Mouse (Mus musculus) skeletal muscle tissue, adult 2 months (tissue): ENCODE measurements around the gene Naa40.

Source experiments
- DNase-seq: peaks from one replicate; pipeline ENCODE4 v3.0.0-alpha.2; 2012; ENCODE audit warnings: low read depth, low spot score

Gene Naa40

GRCm38 (mm10) chr19:7240782-7241690, at the start of gene Naa40:
TSS of gene Naa40 (minus strand) at chr19:7241183.
- DNase-seq: peak; percentile 94

DNA sequence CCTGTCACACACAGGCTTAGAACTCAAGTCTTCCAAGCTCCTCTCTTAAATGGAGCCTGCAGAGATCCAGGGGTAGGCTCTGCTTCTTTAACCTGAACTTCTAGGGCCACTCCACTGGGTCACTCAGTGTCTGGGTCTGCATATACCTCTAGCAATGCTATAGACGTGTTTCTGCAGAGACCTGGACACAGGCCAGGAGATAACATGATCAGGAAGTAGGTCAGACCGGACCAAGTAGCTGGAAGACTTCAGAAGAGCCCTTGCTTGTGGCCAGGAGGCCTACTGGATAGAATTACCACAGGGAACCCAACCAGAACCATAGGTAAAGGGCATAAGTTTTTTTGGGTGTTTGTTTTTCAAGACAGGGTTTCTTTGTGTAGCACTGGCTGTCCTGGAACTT, 48.8 kb upstream of the Naa40 start:
- no peak for DNase-seq

DNA sequence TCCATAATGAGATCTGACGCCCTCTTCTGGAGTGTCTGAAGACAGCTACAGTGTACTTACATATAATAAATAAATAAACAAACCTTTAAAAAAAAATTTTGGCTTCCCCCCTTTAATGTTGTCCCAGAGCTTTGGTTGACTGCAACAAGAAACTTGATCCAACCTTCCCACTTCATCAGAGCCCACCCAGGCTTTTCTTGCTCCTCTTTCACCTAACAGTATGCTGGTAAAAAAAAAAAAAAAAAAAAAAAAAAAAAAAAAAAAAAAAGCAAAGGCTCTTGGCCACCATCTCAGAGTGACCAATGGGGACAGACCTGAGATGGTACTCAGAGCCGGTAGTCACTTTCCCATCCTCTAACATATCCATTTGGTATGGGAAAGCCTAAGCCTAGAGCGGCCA, 47.3 kb upstream of the Naa40 start:
- no peak for DNase-seq

GRCm38 (mm10) chr19:7286563-7287315, 45.8 kb upstream of the Naa40 start:
- DNase-seq: no peak

DNA sequence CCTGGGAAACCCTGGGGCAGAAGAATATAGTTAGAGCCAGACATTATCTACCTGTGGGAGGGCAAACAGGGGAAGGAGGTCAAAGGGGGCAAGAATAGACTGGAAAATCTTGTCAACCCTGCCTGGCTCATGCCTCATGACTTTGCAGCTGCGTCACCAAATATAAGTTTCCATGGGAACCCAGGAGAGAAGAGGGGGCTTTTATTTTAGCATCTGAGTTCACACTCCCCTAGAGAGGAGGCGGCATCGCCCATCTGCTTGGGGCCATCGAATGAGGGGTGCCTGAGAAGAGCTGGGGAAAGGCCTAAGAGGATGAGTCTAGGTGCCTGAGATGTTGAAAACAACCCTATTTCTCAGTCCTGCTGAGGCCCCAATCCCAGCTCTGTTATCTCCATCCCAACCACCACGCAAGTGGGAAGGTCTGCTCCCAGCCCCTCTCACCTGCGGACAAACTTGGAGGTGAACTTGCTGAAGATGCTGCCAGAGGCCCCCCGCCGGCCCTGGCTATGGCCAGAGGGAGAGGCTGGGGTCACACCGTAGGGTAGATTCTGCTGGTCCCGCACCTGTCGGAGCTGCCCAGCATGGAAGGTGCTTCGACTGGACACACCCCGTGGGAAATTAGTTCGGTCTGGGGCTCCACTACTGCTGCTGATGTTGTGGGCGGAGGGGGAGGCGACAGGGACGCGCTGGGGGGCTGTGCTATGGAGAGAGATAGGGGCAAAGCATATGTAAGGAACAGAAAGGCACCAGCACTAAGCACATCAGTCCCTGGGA, 39.8 kb upstream of the Naa40 start:
- DNase-seq: no peak

DNA sequence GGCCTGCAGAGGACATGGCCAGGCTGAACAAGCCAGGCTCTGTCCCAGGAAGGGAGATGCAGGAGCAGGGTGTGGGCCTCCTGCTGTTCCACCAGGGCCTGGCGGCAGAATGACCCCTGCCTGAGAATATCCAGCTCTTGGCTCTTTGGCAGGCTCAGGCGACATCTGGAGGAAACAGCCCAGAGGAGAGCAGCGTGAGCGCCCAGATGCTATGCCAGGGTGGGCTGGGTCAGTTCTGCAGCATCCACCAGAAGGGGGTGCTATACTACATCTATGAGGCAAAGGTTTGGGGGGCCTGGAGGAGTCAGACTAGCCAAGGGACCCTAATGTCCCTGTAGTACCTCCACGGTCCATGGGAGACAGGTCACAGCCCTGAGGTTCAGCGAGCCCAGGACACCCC, 38.1 kb upstream of the Naa40 start:
- DNase-seq: no peak

DNA sequence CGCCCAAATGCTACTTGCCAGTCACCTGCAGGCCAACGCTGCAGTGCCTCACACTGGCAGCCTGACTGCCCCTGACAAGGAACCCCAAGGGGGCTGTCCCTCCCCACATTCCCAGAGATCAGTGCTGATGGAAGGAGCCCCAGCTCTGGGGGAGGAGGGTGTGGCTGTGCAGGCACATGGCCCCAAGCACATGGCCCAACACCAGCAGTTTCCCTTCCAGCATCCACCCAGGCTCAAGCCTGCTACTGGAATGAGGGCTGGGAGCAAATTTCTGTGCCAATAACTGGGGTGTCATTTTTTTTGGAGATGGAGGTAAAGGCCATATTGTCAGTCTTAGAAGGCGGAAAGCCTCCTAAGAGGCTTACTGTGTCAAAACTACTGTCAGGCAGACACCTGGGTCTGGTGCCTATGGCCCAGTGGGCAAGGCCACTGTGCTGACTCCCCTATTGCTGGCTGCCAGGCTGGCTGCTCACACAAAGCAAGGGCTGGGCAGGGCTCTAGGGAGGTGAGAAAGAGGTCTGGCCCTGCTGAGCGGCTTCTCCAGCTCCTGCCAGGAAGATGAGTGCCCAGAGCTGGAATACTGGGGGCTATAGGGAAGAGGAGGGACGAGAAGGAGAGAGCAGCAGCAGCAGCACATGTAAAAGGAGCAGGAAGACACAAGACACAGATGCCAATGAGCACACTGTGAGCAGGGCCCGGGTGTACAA, 37.4 kb upstream of the Naa40 start:
- no peak for DNase-seq

DNA sequence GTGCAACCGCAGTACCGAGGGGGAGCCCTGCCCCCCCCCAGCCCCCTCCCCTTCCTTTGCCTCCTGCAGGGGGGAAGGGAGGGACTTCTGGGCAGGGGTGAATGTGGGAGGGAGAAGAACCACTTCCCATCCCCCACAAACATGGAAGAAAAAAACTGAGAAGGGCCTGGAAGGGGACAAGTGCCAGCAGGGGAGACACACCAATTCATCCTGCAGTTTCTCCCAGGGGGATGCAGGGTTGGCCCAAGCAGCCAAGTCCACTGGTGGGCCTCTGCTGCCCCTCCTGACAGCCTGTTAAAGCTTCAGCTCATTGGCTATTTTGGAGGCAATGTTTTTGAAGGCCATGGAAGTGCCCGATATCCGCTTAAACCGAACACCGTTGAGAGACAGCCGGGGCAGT, 35.8 kb upstream of the Naa40 start:
- DNase-seq: no peak

GRCm38 (mm10) chr19:7276053-7276659, 35.2 kb upstream of the Naa40 start:
- no peak for DNase-seq

GRCm38 (mm10) chr19:7275131-7275789, 34.3 kb upstream of the Naa40 start:
- no peak for DNase-seq

DNA sequence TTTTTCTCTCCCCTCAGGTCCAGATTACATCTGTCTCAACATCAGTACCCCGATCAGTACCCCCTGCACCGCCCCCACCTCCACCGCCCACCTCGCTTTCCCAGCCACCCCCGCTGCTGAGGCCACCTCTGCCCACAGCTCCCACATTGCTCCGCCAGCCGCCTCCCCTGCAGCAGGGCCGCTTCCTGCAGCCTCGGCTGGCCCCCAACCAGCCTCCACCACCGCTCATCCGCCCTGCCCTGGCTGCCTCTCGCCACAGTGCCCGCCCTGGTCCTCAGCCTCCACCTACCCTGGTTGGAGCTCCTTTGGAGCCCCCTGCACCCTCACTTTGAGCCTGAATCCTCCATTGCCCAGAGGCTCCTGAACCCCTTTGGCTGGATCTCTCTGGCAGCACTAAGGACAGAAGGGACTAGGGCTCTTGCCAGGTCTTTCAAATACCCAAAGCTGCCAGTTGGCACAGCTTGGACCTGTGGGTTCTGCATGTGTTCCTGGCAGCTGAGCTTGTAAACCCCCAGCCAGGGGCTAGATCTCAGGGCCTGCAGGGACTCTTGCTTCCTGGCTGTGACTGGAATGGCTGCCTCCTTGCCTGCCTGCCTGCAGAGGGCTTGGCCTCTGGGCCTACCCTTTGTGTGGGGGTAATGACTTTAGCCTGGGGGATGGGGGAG, 33.5 kb upstream of the Naa40 start:
- no peak for DNase-seq

GRCm38 (mm10) chr19:7273486-7273885, 32.5 kb upstream of the Naa40 start:
- no peak for DNase-seq

DNA sequence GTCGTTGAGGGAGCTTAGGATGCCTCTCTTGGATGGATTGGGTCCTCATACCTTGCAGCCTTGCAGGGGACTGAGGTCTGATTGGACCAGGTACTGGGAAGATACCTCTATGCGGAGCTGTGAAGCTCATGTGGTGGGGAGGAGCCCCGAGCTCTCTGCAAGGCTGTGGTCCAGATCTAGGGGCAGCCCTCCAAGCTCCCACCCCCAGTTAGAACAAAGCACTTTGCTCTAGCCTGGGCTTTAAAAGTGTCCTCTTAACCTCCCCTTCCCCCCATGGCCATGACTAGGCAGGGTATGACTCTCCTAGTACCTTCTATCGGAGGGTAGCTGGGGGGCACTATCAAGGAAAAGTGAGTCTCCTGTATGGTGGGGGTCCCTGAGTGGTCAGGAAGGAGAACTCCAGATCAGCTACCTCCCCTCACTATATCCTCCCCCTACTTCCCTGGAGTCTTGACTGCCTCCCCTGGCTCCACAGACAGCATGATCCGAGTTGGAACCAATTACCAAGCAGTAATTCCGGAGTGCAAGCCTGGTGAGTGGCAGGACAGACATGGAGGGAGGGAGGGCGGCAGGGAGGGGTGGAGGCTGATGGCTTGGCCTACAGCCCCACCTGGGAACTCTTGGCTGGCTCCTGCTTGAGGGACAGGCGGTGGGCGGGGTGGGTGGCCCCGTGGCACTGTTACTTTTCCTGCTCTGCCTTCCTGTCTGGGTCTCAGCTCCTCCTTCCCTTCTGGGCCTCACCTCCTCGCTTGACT, 28.5 kb upstream of the Naa40 start:
- DNase-seq: no peak

DNA sequence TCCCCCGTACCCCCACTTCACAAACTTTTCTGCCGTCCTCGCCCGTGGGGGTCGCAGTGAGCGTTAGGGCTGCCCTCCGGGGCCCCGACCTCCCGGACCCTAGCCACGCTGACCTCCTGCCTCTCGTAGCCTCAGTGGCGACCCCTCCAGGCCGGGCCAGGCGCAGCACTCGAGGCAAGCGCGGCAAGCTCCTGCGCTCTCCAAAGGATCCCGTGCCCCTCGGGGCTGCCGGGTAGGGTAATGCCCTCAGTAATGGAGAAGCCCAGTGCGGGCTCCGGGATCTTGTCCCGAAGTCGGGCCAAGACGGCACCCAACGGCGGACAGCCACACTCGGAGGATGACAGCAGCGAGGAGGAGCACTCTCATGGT, 27.7 kb upstream of the Naa40 start:
- DNase-seq: no peak

- DNase-seq: no peak
Measured at GRCm38 (mm10) chr19:7267781-7268721, 27.1 kb upstream of the Naa40 start.

DNA sequence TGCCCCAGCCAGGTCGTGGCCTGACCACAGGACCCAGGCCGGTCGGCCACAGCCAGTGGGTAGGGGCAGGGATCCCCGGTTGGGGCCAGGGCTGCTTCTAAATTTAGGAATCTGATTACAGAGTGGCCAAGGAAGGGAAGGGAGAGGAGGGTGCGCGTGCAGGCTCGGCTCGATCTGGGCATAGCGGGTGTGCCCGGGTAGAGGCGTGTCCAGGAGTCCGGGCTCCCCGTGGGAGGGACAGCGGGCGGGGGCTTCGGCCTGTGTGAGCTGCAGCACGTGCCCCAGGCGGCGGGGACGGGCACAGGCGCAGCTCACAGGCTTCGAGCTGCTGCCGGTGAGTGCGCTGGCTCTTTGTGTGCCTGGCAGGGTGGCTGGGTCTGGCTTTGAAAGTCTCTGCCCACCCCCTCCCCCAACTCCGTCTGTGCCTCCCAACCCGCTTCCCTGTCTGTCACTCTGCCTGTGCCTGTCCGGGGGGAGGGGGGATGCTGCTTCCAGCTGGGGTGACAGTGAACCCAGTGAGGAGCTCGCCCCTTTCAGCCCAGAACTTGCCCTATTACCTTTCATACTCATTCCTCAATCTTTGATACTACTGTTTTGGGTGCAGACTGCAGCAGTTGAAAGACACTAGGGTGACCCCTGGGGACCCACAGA, 26.2 kb upstream of the Naa40 start, which contains the start of gene Rcor2:
Gene Rcor2, plus strand, starts transcription at position 235 of the 651 bp plus-strand sequence.
- no peak for DNase-seq

- DNase-seq: no peak
Measured at GRCm38 (mm10) chr19:7266421-7266831, 25.4 kb upstream of the Naa40 start.
